Mouse (Mus musculus): Measurements from ENCODE around the gene Mettl23. TPM values are rescaled to one million over a fixed set of nuclear protein-coding genes. Genes with fewer than 3 reads are reported as not detected.
A peak's percentile ranks its signal among the peaks of the same experiment; 100 is the strongest.

The Mettl23 gene
- total and polyA plus RNA-seq, 2 experiments from 2014 or later, result 32.2 to 47.4 TPM

DNA sequence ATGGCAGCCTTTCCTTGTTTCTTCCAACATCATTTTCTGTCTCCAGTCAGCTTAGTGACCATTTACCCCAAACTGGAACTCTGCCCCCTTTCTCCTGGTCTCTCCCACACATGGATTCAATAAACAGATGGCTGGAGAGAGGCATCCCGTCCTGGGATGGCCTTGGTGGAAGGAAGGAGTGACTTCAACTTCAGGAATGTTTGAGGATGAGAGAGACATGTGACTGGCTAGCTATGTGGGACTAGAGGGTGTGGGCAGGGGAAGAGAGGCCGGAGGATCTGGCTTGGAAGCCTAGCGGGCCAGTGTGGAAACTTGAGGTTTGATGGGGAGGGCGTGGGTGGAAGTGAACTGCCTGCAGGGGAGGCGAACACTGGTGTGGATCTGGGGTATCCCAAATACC is 26.3 kb upstream of the Mettl23 start:
- TF ChIP-seq CTCF (IDR thresholded peaks at IDR 0.05), result no peak
- DNase-seq (ENCODE audit: low spot score) (no peak), ATAC-seq (ENCODE audit: low FRiP score) (no peak)
- Histone ChIP-seq H3K4me2 (ENCODE audit: low read depth, low read length, poor library complexity, severe bottlenecking) (no peak overlapping the region), H3K4me1 (ENCODE audit: insufficient read depth, low read length) (peaks cover 12% of the 10 kb centered on the region), H3K9ac (replicated peaks; ENCODE audit: low read length, poor library complexity, severe bottlenecking) (no peak overlapping the region), H3K27ac (ENCODE audit: low read depth, low read length) (no peak overlapping the region), H3K27me3 (ENCODE audit: insufficient read depth, low read length) (no peaks in the 10 kb centered on the region), H3K36me3 (ENCODE audit: insufficient read depth, low read length) (no peaks in the 10 kb centered on the region), H3K9me3 (ENCODE audit: low read length) (no peaks in the 10 kb centered on the region), H3K4me3 (ENCODE audit: low read depth, low read length) (no peak overlapping the region)
- WGBS, result 91% methylated on average over 5 of the region's 5 CpGs

DNA sequence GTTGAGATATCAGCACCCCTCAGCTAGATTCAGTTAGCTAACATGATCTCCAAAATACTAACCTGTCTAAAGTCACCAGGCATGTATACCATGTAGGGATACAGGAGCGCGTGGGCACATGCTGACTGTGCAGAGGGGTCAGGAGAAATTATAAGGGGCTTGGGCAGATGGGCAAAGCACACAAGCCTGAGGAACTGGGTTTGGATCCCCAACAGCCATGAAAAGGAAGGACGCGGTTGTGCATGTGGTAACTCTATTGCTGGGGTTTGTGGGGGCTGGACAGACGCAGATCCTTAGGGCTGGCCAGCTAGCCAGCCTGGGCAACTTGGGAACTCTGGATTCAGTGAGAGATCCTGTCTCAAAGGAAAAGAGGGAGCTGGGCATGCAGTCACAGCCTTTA is 25.5 kb upstream of the Mettl23 start:
- no peak overlapping the region for H3K27ac ChIP-seq (ENCODE audit: low read depth, low read length)
- no peak overlapping the region for H3K4me3 ChIP-seq (ENCODE audit: low read depth, low read length)
- no peak overlapping the region for H3K9ac ChIP-seq (replicated peaks; ENCODE audit: low read length, poor library complexity, severe bottlenecking)
- no peak for TF ChIP-seq CTCF (IDR thresholded peaks at IDR 0.05)
- no peaks in the 10 kb centered on the region for H3K9me3 ChIP-seq (ENCODE audit: low read length)
- ATAC-seq (ENCODE audit: low FRiP score) (no peak), DNase-seq (ENCODE audit: low spot score) (no peak)
- WGBS, result 95% methylated on average over 5 of the region's 5 CpGs
- H3K4me1 ChIP-seq (ENCODE audit: insufficient read depth, low read length), result peaks cover 11% of the 10 kb centered on the region
- no peaks in the 10 kb centered on the region for H3K27me3 ChIP-seq (ENCODE audit: insufficient read depth, low read length)
- H3K4me2 ChIP-seq (ENCODE audit: low read depth, low read length, poor library complexity, severe bottlenecking), result no peak overlapping the region
- H3K36me3 ChIP-seq (ENCODE audit: insufficient read depth, low read length), result no peaks in the 10 kb centered on the region

DNA sequence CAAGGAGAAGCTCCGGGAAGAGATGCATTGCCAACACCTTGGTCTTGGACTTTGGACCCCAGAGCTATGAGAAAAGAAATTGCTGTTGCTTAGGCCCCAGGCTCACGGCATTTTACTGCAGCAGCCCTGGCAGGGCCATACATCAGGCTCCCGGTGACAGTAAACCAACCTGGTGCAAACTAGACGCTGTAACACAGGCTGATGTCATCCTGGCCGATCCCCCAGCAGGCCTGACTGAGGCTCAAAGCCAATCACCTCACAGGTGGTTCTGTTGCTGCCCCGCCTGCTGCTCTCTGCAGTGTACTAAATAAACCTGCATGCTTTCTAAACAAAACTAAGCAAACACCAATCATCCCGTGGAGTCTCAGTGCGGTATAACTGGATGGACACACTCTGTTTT is 24.4 kb upstream of the Mettl23 start:
- ATAC-seq (ENCODE audit: low FRiP score) (no peak), DNase-seq (ENCODE audit: low spot score) (peak; percentile 58)
- no peaks in the 10 kb centered on the region for H3K9me3 ChIP-seq (ENCODE audit: low read length)
- H3K4me1 ChIP-seq (ENCODE audit: insufficient read depth, low read length), result peaks cover 6% of the 10 kb centered on the region
- H3K27me3 ChIP-seq (ENCODE audit: insufficient read depth, low read length), result no peaks in the 10 kb centered on the region
- WGBS, result 73% methylated on average over 8 of the region's 8 CpGs
- no peak overlapping the region for H3K4me2 ChIP-seq (ENCODE audit: low read depth, low read length, poor library complexity, severe bottlenecking)
- no peaks in the 10 kb centered on the region for H3K36me3 ChIP-seq (ENCODE audit: insufficient read depth, low read length)
- no peak for TF ChIP-seq CTCF (IDR thresholded peaks at IDR 0.05)
- H3K27ac ChIP-seq (ENCODE audit: low read depth, low read length), result no peak overlapping the region
- H3K9ac ChIP-seq (replicated peaks; ENCODE audit: low read length, poor library complexity, severe bottlenecking), result no peak overlapping the region
- H3K4me3 ChIP-seq (ENCODE audit: low read depth, low read length), result no peak overlapping the region

DNA sequence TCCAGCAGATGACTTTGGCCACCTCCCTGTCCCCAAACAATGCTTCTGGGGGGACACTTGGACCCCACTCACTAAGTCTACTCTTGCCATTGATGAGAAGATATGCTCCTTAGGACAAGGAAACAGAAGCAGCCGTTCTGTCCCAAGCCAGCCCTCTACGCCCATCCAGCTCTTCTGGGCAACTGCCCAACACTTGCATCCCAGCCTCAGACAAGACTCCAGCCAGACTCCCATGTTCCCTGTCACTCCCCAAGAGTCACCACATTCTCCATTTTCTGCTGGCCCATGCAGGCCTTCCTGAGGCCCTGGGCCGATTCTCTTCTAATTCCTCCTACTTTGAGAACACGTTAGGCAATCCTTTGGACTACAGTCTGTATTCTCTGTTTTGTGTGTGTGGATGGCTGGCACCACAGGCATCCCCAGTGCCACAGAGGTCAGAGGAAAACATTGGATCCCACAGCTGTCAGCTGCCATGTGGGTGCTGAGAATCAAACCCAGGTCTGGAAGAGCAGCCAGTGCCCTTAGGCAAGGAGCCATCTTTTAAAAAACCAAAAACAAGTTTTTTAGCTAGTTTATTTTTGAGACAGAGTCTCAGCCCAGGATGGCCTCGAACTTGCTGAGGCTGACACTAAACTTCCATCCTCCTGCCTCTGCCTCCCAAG is 23.0 kb upstream of the Mettl23 start:
- H3K27ac ChIP-seq (ENCODE audit: low read depth, low read length), result no peak overlapping the region
- TF ChIP-seq CTCF (IDR thresholded peaks at IDR 0.05), result no peak
- 81% methylated on average over 5 of the region's 5 CpGs for WGBS

DNA sequence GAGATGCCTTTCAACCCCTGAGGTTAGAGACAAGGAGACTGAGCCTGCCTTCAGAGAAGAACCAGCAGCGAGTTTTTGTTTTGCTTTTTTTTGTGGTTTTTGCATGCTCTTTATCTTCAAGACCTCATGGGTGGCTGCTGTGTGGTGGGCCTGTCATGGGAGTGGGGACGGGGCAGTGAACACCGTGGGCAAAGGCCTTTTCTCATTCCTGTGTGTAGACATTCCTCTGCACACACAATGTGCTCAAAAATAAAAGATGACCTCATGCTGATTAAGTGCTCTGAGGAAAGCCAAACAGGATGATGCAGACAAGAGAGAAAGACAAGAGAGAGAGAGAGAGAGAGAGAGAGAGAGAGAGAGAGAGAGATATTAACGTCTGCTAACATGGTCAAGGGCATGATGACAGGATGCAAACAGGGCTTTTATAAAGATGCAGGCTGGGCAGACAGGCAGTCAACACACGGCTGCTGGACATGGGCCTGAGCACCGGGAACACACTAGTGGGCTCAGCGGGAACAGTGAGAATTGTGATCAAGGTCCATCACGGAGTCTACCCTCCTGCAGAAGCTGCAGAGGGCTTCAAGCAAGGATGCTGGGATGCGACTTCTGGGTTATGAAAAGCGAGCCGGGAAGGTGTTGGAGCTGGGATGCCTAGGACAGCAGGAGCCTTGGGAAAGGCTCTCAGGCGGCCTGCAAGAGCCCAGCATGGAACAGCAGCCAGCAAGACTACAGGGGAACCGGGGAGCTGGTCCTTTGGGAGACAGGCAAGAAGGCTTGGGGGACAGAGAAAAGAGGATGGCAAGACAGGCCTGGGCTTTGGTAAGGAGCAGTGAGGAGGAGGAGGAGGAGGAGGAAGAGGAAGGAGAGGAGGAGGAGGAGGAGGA is 21.8 kb upstream of the Mettl23 start:
- TF ChIP-seq CTCF (IDR thresholded peaks at IDR 0.05), result no peak
- Histone ChIP-seq H3K9me3 (ENCODE audit: low read length) (no peaks in the 10 kb centered on the region), H3K4me3 (ENCODE audit: low read depth, low read length) (no peak overlapping the region), H3K27me3 (ENCODE audit: insufficient read depth, low read length) (no peaks in the 10 kb centered on the region), H3K4me2 (ENCODE audit: low read depth, low read length, poor library complexity, severe bottlenecking) (no peak overlapping the region), H3K27ac (ENCODE audit: low read depth, low read length) (no peak overlapping the region), H3K36me3 (ENCODE audit: insufficient read depth, low read length) (no peaks in the 10 kb centered on the region), H3K4me1 (ENCODE audit: insufficient read depth, low read length) (no peaks in the 10 kb centered on the region), H3K9ac (replicated peaks; ENCODE audit: low read length, poor library complexity, severe bottlenecking) (0 out of 2 replicates have a peak overlapping the region, but pooled peaks have one; percentile 8)
- DNase-seq (ENCODE audit: low spot score) (no peak), ATAC-seq (ENCODE audit: low FRiP score) (no peak)
- 48% methylated on average over 13 of the region's 13 CpGs for WGBS

More for the DNA sequence above, 23.0 kb upstream of the Mettl23 start:
- H3K9me3 ChIP-seq (ENCODE audit: low read length), result no peaks in the 10 kb centered on the region
- H3K4me1 ChIP-seq (ENCODE audit: insufficient read depth, low read length), result no peaks in the 10 kb centered on the region; the same call in 1 of the 2 replicates
- no peaks in the 10 kb centered on the region for H3K27me3 ChIP-seq (ENCODE audit: insufficient read depth, low read length)
- H3K4me3 ChIP-seq (ENCODE audit: low read depth, low read length), result no peak overlapping the region
- no peak for ATAC-seq (ENCODE audit: low FRiP score)
- no peak for DNase-seq (ENCODE audit: low spot score)
- no peak overlapping the region for H3K9ac ChIP-seq (replicated peaks; ENCODE audit: low read length, poor library complexity, severe bottlenecking)
- no peaks in the 10 kb centered on the region for H3K36me3 ChIP-seq (ENCODE audit: insufficient read depth, low read length)
- H3K4me2 ChIP-seq (ENCODE audit: low read depth, low read length, poor library complexity, severe bottlenecking), result no peak overlapping the region

DNA sequence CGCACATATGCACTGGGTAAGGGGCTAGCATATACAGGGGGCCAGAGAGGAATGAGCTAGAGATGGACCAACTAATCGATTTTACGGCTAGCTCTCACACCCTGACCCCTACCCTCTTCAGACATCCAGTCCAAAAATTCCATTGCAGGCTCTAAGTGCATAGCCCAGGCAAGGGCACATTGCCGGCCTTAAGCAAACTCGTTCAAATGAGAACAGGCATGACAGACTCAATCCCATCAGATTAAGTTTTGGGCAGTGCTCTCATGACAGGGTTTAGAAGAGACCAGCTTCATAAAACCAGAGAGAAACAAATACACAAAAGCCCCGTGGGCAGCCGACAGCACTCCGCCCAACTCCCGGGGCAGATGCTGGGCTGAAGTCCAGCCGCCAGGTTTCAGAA is 20.9 kb upstream of the Mettl23 start:
- Histone ChIP-seq H3K4me3 (ENCODE audit: low read depth, low read length) (no peak overlapping the region), H3K27me3 (ENCODE audit: insufficient read depth, low read length) (no peaks in the 10 kb centered on the region), H3K9me3 (ENCODE audit: low read length) (no peaks in the 10 kb centered on the region), H3K4me2 (ENCODE audit: low read depth, low read length, poor library complexity, severe bottlenecking) (no peak overlapping the region), H3K36me3 (ENCODE audit: insufficient read depth, low read length) (no peaks in the 10 kb centered on the region), H3K9ac (replicated peaks; ENCODE audit: low read length, poor library complexity, severe bottlenecking) (no peak overlapping the region), H3K27ac (ENCODE audit: low read depth, low read length) (no peak overlapping the region), H3K4me1 (ENCODE audit: insufficient read depth, low read length) (no peaks in the 10 kb centered on the region)
- ATAC-seq (ENCODE audit: low FRiP score) (no peak), DNase-seq (ENCODE audit: low spot score) (no peak)
- no peak for TF ChIP-seq CTCF (IDR thresholded peaks at IDR 0.05)
- 43% methylated on average over 10 of the region's 10 CpGs for WGBS

Data from midbrain, postnatal 0 days (tissue).